Mouse (Mus musculus): ENCODE results near the gene Mcur1.

The Mcur1 gene

DNA sequence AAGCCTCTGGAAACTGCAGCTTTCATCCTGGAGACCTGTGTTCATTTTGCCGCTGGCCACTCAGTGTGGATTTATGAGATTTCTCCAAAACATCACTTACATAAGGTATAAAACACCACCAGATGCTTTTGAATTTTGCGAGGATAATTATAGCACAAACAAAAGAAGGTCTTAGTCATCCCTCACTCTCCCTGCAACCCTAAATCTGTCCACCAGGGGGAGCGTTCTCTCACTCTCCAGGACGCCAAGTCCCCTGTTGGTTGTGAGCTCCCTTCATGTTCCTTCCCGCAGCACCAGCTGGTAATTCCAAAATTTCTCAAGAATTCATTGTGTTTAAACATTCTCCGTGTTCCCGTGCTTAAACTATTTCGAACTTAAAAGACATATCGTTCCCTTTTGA lies 5.4 kb upstream of the Mcur1 start:
- DNase-seq (ENCODE audit: low spot score) = peak; percentile 90

DNA sequence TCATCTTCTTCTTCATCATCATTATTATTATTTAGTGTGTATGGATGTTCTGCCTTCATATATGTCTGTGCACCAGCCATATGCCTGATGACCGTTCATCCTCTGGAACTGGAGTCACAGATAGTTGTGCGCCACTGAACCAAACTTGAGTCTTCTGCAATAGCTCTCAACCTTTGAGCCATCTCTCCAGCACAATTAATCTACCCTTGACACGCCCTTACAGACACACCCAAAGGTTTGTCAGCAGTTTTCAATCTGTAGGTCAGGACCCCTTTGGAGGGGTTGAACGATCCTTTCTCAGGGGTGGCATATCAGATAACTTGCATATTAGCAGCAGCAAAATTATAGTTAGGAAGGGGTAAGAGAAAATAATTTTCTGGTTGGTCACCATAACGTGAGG lies 4.7 kb upstream of the Mcur1 start:
- DNase-seq (ENCODE audit: low spot score) = no peak

DNA sequence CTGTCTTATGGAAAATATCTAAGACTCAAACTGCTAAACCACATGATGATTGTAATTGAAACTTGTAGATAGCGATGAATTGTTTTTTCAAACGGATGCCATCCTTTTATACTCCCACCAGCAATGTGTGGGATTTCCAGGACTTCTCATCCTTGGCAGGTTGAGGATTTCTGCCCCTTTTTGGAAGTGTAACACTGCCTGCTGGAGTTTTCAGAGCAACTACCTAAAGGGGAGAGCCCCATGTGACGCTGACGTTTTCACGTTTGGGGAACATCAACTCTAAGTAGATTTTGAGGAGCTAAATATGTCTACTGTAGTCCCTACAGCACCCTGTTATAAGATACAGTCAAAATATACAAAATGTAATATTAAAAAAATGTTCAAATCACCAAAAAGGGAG lies 2.7 kb upstream of the Mcur1 start:
- no peak for DNase-seq (ENCODE audit: low spot score)

DNA sequence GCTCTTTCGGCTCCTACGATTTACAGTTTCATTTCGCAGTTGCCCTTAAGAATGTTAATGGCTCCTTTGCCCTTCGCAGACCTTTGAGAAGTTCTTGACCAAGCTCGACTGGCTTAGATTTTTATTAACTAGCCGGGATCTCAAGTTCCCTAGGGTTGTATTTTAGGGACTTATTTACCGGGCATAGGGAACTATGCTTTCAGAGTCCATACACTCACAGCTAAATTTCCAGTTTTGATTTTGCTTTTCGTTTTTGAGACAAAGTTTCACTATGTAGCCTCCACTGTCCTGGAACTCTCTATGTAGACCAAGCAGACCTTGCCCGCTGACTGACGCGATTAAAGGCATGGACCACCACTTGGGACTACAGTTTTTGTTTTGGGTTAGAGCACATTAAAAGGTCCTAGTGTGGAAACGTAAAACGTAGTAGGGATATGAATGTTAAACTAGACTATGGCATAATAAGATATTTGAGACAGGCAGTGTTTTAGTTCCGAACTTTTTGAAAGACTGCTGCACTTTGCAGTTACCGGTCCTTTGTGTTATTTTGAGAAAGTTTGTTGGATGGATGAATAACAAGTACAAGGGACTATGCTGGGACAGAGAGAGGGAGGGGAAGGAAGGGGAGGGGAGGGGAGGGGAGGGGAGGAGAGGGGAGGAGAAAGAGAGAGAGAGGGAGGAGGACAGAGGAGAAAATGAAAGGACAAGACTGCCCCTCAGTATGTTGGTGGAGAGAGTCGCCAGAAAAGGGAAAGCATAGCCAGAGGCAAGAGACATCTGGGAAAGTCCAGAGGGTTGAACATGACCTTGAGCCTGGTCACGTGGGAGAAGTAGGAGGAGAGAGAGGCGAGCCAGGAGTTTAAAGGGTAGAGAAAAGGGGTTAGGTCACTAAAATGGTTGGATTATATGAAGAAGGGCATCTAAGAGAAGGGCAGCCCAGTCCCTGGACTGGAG lies 744 bp upstream of the Mcur1 start:
- no peak for DNase-seq (ENCODE audit: low spot score)

DNA sequence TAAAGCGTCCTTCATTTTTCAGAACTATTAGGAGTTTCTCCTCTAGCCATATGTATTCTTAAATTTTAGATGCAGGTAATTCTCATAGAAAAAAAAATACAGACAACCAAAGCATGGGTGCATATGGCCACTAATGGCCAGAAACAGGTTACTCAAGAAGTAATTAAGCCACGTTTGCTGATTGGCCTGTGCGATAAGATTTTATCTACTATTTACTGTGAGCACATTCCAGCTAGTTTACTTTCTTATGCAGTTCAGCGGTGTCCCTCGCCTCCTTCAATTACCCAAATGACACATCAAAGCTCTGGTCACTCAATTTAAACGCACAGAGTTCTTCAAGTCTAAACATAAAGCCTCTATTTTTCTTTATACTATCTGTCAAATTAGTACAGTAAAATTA lies 1.0 kb downstream of the Mcur1 start:
- no peak for DNase-seq (ENCODE audit: low spot score)

DNA sequence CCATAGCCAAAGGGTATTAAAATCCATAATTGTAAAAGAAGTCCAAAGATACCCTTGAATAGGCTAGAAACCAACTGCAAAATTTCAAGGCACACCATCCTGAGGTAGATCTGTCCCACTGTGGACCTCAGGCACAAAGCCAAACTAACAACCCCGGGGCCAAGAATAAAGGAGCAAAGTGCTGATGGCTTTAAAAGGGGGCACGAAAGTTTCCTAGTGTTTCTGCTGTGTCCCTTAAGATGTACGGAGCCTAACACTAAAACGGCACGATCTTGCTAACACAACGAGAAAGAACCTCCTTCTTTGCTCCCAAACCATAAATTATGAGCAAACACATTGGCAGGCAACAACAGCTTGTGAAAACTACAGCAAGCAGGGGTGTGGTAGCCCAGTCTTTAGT lies 1.6 kb downstream of the Mcur1 start:
- DNase-seq (ENCODE audit: low spot score) = no peak

DNA sequence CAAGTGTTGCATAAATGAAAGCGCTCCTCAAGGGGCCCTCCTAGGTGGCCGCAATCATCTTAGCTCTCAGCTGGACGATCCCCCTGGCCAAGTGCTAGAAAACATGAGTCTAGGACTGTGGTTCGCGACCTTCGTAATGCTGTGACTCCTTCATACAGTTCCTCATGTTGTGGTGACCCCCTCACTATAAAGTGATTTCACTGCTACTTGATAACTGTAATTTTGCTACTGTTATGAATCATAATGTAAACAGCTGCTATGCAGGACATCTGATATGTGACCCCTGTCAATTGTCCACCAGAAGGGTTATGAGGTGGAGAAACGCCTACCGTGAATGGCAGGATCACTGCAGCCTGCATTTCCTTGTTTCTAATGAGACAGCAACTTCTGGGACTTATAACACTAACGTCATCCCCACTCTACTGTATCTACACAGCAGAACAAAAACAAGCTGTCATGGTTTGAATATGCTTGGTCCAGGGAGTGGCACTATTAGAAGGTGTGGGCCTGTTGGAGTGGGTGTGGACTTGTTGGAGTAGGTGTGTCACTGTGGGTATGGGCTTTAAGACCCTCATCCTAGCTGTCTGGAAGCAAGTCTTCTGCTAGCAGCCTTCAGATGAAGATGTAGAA lies 3.0 kb downstream of the Mcur1 start:
- no peak for DNase-seq (ENCODE audit: low spot score)

DNA sequence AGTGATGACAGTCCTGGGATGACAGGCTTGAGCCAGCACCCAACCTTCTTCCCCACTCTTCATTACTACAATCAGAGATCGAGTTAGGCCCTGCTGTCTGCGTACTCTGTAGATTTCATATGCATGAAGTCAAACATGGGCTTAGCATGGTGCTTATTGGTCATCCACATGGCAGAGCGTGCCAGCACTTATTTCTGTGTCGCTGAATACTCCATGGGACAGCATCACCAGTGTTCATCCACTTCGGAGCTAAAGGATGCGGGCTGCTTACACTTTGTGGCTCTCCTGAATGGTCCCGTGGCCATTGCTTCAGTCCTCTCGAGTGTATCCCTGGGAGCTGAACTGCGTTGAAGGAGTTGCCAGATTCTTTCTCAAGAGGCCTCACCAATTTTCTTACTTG lies 4.7 kb downstream of the Mcur1 start:
- DNase-seq (ENCODE audit: low spot score) = no peak

DNA sequence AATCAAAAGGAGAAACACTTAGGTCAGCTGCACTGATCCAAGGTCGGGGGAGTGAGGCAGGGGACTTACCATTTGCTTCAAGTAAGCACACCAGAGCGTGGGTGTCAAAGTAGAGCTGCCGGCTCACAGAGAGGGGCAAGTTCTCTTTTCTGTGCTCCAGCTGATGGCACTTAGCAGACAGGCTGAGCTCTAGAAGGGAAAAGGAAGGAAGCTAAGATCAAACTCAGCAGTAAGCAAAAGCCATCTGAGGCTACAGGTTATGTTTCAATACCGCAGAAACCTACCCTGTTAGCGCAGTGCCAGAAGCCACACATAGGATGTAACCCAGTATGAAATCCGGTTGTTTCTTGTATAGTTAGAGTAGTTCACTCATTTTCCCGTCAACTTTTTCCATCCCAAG lies 5.2 kb downstream of the Mcur1 start:
- no peak for DNase-seq (ENCODE audit: low spot score)

DNA sequence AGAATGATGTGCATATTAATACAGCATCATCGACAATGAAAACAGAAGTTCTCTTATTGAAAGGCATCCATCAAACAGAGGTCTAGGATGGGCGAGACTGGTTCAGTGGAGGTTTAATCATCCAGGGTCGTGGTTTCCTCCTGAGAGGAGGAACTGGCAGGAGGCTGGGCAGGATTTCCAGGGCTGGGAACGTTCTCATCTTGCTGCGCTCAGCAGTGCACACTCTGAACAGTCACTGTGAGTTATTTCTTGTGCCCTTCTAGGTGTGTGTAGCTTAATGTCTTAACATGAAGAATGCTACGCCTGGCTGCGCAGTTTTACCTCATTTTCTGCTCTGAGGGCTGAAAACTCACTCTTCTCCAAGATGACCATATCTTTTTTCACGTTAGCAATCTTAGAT lies 9.3 kb downstream of the Mcur1 start:
- DNase-seq (ENCODE audit: low spot score) = no peak

DNA sequence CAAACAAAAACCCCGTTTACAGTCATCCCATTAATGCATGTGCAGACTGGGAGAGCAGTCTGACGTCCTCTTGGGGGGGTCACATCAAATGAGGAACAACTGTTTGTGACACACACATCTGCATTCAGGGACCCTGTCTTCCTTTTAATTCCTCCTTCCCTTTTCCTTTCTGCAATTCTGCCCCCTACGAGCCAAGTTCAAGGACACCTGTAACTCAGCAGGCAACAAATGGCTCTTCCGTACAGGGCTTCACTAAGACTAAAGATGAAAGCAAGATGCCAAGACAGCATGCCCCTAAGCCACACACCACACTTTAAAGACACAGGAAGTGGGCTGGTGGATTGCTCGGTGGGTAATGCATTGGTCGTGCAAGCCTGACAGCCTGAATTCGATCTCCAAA lies 10.1 kb downstream of the Mcur1 start:
- DNase-seq (ENCODE audit: low spot score) = no peak

DNA sequence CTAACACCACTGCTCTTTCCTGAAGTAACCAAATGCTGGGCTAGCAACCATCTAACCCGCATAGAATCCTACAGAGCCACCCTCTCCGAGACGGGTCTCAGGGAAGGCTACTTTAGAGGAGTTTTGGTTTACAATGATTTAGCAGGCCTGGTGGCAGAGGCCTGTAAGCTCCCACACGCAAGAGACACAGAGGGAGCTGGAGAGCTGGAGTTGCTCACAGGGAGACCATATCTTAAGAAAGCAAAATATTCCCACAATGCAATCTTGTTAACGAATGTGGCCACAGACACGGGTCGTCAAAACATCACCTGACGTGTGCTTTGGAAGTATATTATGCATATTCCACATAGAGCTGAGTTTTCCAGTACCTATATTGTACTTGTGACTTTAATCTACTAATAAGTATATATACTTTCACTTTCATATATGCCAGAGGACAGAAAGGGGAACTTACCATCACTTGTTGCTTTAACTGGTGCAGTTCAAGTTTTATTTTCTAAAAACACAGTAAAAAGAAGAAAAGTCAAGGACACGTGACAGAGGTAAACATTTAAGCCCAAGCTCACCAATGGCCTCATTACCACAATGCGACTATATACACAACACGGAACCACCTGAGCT lies 10.8 kb downstream of the Mcur1 start:
- DNase-seq (ENCODE audit: low spot score) = no peak

DNA sequence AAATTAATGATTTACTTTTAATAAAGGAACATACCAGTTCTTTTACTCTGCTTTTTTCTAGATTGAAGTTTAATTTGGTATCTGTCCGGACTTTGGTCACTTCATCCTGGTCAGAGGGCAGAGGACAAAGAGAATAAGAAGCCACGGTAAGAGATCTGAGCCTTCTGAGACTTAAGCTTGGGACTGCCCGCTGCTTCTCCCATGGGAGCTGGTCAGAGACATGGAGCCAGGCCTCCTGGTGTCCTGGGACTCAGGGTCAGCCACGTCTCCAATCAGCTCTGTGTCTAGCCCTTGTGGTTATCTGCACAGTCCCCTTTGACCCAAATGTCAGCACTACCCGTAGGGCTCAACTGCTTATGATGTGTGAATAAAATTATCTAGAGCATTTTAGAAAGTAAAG lies 11.4 kb downstream of the Mcur1 start:
- no peak for DNase-seq (ENCODE audit: low spot score)

DNA sequence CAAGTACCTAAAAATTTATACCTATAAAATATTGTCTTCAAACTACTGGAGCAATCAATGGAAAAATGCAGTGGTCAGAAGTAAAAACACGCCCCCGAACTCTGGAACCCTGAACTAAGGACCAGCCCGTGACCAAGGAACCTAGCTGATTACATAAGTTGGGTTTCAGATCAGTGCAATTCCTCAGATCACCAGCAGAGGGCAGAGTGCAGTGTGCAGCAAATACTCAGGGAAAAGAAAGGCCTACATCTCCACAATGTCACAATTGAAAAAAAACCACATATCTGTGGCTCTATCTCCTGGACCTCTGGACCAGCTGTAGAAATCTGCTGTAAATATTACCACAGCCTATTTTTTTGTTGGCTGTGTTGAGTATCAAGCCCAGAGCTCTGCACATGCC lies 13.1 kb downstream of the Mcur1 start:
- peak; percentile 88 for DNase-seq (ENCODE audit: low spot score)

DNA sequence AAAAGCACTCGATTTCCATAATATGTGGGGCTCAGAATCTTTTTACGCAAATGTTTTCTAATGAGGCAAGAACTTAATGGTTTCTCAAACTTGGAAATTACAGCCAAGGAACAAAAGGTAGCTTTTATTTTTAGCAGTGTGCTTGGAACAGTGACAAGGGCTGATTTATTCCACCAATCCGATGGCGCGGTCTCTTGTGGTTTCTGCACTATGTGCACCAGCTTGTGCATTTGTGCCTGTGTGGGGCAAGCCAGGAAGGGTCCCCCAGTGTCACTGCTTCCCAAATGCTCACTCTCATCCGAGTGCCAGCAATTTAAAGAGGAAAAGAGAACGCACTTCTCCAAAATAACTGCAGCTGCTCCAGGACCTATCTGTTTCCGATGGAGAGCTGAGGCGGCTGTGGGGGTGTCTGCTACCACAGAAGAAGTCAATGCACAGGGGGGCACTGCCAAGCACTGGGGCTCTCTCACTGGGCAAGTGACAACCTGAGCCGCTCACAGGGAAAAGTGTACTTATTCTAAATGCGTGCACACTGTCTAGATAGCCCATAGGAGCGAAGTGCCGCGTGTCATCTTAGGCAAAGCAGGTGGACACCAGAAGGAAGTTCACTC lies 19.7 kb downstream of the Mcur1 start:
- no peak for DNase-seq (ENCODE audit: low spot score)

DNA sequence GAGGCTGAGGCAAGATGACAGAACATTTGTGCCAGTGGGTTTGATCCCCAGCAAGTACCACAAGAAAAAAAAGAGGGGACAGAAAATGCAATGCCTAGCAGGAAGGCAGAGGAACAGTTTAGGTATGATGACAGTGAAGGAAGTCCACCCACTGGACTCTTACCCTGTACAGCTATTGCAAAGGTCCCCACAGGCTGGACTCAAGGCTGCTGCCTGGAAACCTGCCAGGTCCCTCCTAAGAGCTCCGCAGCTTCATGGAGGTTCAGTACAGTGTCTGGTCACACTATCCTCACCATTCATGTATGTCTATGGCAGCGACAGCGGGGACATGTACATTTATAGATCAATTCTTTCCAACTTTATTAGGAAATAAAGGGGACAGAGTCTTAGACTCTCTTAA lies 20.6 kb downstream of the Mcur1 start:
- no peak for DNase-seq (ENCODE audit: low spot score)

DNA sequence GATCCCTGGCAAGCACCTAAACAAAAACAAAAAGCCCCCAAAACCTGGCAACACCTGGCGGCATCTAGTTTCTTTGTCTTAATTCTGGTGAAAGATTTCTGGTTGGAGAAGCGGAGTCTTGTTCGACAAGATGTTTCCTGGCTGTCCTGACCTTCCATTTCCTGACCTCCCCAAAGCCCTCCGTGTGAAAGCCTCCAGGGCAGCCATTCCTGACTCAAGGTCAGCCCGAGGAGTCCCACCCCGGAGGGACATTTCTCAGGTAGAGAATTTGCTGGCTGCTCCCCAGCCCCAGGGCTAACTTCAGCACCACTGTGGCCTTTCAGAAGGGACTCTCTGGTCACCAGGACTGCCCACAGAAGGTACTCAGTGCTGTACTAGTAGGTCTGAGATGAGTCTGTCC lies 22.1 kb downstream of the Mcur1 start:
- DNase-seq (ENCODE audit: low spot score) = no peak

DNA sequence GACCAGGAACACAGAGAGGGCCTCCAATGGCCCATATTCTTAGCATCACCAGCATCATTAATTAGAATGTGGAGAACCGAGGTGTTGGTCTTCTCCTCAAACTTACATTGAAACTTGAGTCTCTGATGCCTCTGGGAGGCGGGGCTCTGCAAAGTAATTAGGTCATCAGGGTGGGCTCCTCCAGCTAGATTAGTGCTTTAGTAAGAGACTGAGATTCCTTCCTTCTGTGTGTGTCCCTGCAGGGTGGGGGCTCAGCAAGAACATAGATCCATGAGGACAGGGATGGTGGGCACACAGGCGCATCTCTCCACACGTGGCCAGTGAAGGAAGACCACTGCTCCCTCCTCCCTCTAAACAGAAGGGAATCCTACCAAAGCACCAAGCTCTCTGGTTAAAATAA lies 26.0 kb downstream of the Mcur1 start:
- DNase-seq (ENCODE audit: low spot score) = no peak

DNA sequence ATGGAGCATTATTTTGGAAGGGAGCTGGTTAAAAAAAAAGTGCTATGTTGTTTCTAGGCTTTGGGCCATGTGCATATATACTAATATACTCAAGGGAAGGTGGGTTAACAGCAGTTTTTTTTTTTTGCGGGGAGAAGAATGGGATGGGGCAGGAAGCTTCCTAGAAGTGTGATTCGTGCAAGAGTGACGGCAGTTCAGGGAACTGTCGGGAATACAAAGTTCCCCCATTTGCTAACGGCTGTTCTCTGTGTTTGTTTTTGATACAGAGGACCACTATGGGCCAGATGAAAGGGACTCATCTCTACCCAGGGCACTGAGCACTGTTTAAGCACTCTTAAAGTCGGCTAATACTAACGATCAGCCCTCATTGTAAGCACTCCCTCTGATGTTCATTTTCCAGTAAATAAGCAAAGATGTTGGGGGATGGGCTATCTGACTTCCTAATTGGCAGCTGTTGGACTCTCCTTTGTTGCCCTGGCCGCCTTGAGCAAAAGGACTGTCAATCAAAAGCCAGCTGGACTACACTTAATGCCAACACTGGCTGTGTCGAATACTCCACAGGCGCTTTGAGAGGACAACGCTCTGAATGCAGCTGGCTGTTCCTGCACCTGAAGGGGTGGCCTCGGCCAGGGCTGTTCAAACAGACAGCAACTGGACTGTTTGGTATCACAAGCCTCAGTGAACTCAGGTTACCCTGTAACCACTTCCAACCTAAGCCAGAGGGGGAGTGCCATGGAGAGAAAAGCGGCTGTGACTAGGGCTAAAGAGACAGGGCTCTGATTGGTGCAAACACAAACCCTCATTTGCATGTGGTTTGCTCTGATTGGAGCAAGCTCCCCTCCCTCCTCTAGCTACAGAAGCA lies 28.9 kb downstream of the Mcur1 start:
- DNase-seq (ENCODE audit: low spot score) = peak; percentile 91

DNA sequence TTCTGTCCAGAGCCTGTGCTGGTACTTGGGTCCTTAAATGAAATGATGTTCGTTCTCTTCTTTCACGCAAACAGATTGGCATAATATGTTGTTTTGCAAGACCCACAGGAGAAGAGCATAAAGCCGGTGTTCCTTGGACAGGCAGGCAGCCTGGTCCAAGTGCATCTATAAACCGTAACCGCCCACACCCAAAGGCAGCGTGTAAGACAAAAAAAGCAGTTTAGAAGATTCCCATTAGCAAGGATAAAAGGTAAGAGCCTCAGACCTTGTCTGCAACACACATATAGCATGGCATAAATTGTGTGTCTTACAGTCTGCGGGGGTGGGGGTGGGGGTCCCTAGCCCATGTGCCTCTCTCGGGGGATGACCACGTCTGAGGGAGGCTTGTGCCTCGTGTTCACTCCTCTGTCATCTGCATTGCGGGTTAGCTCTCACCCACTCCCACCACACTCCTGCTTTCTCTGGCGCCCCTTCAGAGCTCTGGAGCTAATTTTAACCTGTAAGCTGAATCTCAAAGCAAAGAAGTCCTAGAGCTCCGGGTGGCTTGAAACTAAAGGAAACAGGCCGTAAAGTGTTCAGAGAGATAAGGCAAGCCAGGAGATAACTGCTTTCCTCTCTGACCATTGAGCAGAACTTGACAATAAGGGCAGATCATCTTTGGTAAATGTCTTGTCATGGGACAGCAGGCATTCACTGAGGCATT lies 29.7 kb downstream of the Mcur1 start:
- no peak for DNase-seq (ENCODE audit: low spot score)

DNA sequence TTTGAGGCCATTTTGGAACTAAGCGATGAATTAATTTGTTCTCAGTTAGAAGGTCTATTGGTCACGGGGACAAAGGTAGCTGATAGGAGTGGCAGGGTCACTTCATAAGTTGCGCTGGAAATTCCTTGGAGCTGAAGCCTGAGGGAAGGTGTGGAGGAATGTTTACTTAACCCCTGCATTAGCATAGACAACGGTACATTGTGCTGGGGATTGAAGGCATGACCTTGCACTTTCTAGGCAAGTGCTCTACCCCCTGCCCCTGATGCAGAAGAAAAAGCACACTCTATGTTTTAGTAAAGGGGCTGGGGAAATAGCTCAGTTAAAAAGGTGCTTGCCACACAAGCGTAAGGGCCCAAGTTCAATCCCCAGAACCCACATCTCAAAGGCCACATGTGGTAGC lies 33.7 kb downstream of the Mcur1 start:
- no peak for DNase-seq (ENCODE audit: low spot score)
